Mouse (Mus musculus) stomach, postnatal 0 days (tissue): ENCODE measurements around the gene Upb1. TPM values are rescaled to one million over a fixed set of nuclear protein-coding genes. Genes with fewer than 3 reads are reported as not detected.
A peak's percentile ranks its signal among the peaks of the same experiment; 100 is the strongest.

Experiments used
- ATAC-seq: fragments of 200-750 bp; cut with Nextera tagmentation; 2 replicates; pipeline ENCODE4 v1.8.0; 2017; ENCODE audit not compliant: low FRiP score, low TSS enrichment
- DNase-seq: peaks from one replicate; pipeline ENCODE4 v3.0.0-alpha.2; 2016; ENCODE audit warnings: low spot score
- H3K27ac ChIP-seq: fragments of 300-500 bp; sonication (generic); replicated peaks from 2 replicates; pipeline ENCODE4 v1.5.1; 2014; ENCODE audit warnings: mild to moderate bottlenecking, control low read depth
- H3K27me3 ChIP-seq: fragments of 300-500 bp; sonication (generic); 2 replicates; pipeline ENCODE4 v1.6.1; 2014; ENCODE audit warnings: low read length; ENCODE audit not compliant: control insufficient read depth, insufficient read depth
- H3K36me3 ChIP-seq: fragments of 300-500 bp; sonication (generic); 2 replicates; pipeline ENCODE4 v1.6.1; 2014; ENCODE audit warnings: low read length, mixed read lengths; ENCODE audit not compliant: control insufficient read depth, insufficient read depth
- H3K4me1 ChIP-seq: fragments of 300-500 bp; sonication (generic); replicated peaks from 2 replicates; pipeline ENCODE4 v1.6.1; 2014; ENCODE audit warnings: antibody characterized with exemption; ENCODE audit not compliant: control insufficient read depth, insufficient read depth
- H3K4me2 ChIP-seq: fragments of 300-500 bp; sonication (generic); replicated peaks from 2 replicates; pipeline ENCODE4 v1.6.1; 2014; ENCODE audit warnings: low read depth, mild to moderate bottlenecking, control low read depth, moderate library complexity
- H3K4me3 ChIP-seq: fragments of 300-500 bp; sonication (generic); 2 replicates; pipeline ENCODE4 v1.5.1; 2014; ENCODE audit warnings: low read depth, low read length, control low read depth
- H3K9ac ChIP-seq: fragments of 300-500 bp; sonication (generic); 2 replicates; pipeline ENCODE4 v1.6.1; 2014; ENCODE audit warnings: mild to moderate bottlenecking, low read length, control low read depth, mixed read lengths
- H3K9me3 ChIP-seq: fragments of 300-500 bp; sonication (generic); 2 replicates; pipeline ENCODE4 v1.6.1; 2016; ENCODE audit warnings: low read length; ENCODE audit not compliant: control insufficient read depth
- CTCF ChIP-seq: IDR thresholded peaks from 2 replicates; pipeline ENCODE4 v1.5.1; 2016; ENCODE audit warnings: antibody characterized with exemption, low read depth, mild to moderate bottlenecking, moderate library complexity
- EP300 ChIP-seq: optimal IDR thresholded peaks from 2 replicates; pipeline ENCODE3; 2016; ENCODE audit warnings: antibody characterized with exemption
- WGBS: fragments of 180-500 bp; shearing (Covaris S2); extraction: QIAGEN DNeasy Blood & Tissue Kit; methylation state at CpG from one replicate; pipeline ENCODE4 v1.1.7; 2014; 5-methylcytosine and 5-hydroxymethylcytosine counted together
- polyA plus RNA-seq: library from polyadenylated mRNA; unstranded; fragments of >200 nt; fragmentation: Nextera tagmentation; extraction: Ambion mirVana; gene quantifications from 2 replicates; pipeline ENCODE4 v1.2.1, GENCODE M21; 2015

Gene Upb1
- polyA plus RNA-seq, 1 experiment from 2014 or later, result 3.8 TPM

GRCm38 (mm10) chr10:75428049-75429003 lies 27.4 kb downstream of the Upb1 start:
- DNase-seq (no peak), ATAC-seq (no peak)
- no peak overlapping the region for H3K27ac ChIP-seq
- no peaks in the 10 kb centered on the region for H3K36me3 ChIP-seq
- H3K27me3 ChIP-seq, result no peaks in the 10 kb centered on the region
- no peak for TF ChIP-seq CTCF
- TF ChIP-seq EP300, result no peak
- no peak overlapping the region for H3K9ac ChIP-seq
- H3K4me2 ChIP-seq, result no peak overlapping the region
- no peak overlapping the region for H3K4me3 ChIP-seq
- H3K9me3 ChIP-seq, result no peaks in the 10 kb centered on the region
- no peaks in the 10 kb centered on the region for H3K4me1 ChIP-seq
- whole genome bisulfite sequencing, result 71% methylated on average over 13 of the region's 13 CpGs

DNA sequence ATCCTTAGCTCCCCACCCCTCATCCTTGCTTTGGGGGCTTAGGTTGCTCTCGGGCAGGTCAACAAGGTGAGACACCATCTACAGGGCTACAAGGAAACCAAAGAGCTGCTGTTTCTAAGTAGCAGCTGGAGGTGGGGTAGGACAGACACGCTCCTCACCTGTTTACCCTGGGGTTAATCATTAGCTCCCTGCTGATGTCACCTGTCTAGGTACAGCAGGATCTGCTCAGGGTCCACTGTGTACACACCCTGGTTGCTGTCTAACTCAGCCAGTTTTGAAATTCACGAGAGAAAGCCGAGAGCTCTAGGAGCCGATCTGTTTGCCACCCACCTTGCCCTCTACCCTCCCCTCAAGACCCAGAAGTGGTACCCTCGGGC lies 28.1 kb downstream of the Upb1 start:
- no peaks in the 10 kb centered on the region for H3K36me3 ChIP-seq
- no peaks in the 10 kb centered on the region for H3K4me1 ChIP-seq
- H3K27ac ChIP-seq, result no peak overlapping the region
- TF ChIP-seq CTCF (no peak), EP300 (no peak)
- H3K4me2 ChIP-seq, result no peak overlapping the region
- ATAC-seq (peak; percentile 98), DNase-seq (peak; percentile 64)
- no peaks in the 10 kb centered on the region for H3K9me3 ChIP-seq
- H3K9ac ChIP-seq, result no peak overlapping the region
- no peaks in the 10 kb centered on the region for H3K27me3 ChIP-seq
- no peak overlapping the region for H3K4me3 ChIP-seq
- 60% methylated on average over 6 of the region's 6 CpGs for WGBS

DNA sequence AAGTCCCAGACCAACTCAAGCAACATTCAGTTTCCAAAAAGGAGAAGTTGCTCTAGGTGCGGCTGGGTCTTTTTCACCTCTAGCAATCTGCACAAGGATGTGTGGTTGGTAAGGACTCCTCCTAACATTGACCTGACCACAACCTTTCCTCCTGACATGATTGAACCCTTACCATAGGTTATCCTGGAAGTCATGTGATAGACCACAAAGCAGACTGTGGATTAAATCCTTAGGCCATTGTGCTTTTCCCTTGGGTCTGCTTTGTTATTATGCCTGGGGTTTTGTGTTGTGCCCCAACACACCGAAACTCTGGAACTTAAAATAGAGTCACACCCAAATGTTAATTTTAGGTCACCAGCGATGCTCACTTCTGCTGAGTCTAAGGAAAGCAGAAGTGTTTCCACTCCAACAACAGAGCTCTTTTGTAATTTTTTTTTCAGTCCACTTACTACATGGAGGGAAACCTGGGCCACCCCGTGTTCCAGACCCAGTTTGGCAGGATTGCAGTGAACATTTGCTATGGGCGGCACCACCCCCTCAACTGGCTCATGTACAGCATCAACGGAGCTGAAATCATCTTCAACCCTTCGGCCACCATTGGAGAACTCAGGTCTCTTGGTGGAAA lies 28.7 kb downstream of the Upb1 start:
- Histone ChIP-seq H3K9ac (no peak overlapping the region), H3K36me3 (no peaks in the 10 kb centered on the region), H3K4me3 (no peak overlapping the region), H3K27ac (no peak overlapping the region), H3K9me3 (no peaks in the 10 kb centered on the region), H3K27me3 (no peaks in the 10 kb centered on the region), H3K4me2 (no peak overlapping the region), H3K4me1 (no peaks in the 10 kb centered on the region)
- TF ChIP-seq CTCF (no peak), EP300 (no peak)
- 75% methylated on average over 7 of the region's 7 CpGs for whole genome bisulfite sequencing
- peak; percentile 45 for ATAC-seq
- DNase-seq, result no peak

GRCm38 (mm10) chr10:75430147-75430537 lies 29.2 kb downstream of the Upb1 start:
- Histone ChIP-seq H3K9me3 (no peaks in the 10 kb centered on the region), H3K27me3 (no peaks in the 10 kb centered on the region), H3K4me2 (no peak overlapping the region), H3K27ac (no peak overlapping the region), H3K4me1 (no peaks in the 10 kb centered on the region), H3K9ac (no peak overlapping the region), H3K36me3 (no peaks in the 10 kb centered on the region), H3K4me3 (no peak overlapping the region)
- ATAC-seq, result no peak
- TF ChIP-seq CTCF, result no peak
- no peak for TF ChIP-seq EP300
- DNase-seq, result no peak
- 88% methylated on average over 5 of the region's 5 CpGs for WGBS

GRCm38 (mm10) chr10:75430633-75431032 lies 29.7 kb downstream of the Upb1 start:
- 85% methylated on average over 6 of the region's 6 CpGs for WGBS

More at GRCm38 (mm10) chr10:75430633-75431032, 29.7 kb downstream of the Upb1 start:
- H3K4me1 ChIP-seq, result no peaks in the 10 kb centered on the region
- ATAC-seq (no peak), DNase-seq (no peak)
- no peak overlapping the region for H3K27ac ChIP-seq
- H3K4me2 ChIP-seq, result no peak overlapping the region
- H3K9ac ChIP-seq, result no peak overlapping the region
- H3K36me3 ChIP-seq, result no peaks in the 10 kb centered on the region
- H3K27me3 ChIP-seq, result no peaks in the 10 kb centered on the region
- TF ChIP-seq CTCF (no peak), EP300 (no peak)
- H3K4me3 ChIP-seq, result no peak overlapping the region
- no peaks in the 10 kb centered on the region for H3K9me3 ChIP-seq
